Mouse (Mus musculus): Measurements from ENCODE around the gene Gjc1.

Gjc1 gene

DNA sequence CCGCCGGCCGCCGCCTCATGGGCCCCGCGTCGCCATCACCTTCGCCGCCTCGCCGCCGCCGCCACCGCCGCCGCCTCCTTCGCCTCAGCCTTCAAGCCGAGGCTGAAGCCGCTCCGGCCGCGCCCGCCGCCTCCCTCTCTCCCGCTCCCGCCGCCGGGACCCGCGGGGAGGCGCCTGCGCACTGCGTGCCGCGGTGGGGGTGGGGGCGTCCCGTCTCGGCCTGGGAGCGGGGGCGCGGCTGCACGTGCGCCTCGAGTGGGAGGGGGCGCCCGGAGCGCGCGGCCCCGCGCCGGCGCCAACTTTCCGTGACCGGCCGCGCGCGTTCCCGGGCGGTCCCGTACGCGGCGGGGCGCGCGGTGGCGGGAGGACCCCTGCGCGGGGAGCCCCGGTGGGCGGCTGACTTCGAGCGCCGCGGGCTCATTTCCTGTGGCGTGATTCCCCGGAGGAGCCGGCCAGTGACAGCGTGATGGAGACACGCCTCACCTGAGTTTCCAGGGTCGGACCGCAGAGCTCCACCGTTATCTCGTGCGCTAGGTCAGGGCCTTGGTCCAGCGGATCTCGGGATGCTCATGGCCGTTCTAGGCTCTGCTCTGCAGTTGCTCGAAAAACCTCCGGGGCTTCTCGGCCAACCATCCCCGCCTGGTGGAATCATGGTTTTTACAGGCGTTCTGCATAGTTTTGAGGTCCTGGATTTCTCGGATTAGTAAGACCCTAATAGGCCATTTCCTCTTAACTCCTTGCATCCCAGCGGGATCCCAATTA, at the start of gene Gjc1:
Gene Gjc1, minus strand, starts transcription at position 680 of the 762 bp plus-strand sequence.
- peak; percentile 84 for DNase-seq

DNA sequence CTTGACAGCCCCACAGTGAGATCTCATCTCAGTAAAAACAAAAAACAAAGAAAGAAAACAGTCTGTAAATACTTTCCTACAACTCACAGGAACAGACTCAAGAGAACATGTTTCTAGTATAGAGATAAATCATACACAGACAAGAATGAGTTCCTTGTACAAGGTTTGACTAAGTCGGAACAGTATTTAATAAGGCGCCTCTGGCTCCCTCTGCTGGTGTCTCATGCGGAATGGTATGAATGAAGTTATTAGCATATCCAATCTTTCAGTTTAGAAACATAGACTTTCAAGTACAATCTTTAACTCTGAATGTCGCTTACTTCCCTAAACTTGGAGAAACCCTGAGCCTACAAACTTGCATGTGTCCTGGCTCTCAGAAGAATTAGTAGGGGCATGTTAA, 44.8 kb upstream of the Gjc1 start:
- DNase-seq = peak; percentile 79

DNA sequence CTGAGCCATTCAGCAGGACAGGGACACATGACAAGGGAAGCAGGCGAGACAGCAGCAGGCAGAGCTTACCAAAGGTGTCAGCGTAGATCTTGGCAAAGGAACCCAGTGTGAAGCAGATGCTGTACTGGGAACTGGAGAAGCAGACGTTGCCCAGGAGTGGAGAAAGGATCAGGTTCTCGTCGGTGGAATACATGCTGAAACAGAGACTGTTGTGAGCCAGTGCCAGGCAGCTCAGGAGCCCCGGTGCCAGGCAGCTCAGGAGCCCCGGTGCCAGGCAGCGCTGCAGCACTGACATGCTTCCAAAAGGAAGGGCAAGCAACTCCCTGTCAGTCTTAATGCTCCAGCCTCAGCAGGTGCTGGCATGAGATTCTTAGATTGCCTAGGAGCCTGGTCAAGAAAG, 40.4 kb upstream of the Gjc1 start:
- DNase-seq = no peak

DNA sequence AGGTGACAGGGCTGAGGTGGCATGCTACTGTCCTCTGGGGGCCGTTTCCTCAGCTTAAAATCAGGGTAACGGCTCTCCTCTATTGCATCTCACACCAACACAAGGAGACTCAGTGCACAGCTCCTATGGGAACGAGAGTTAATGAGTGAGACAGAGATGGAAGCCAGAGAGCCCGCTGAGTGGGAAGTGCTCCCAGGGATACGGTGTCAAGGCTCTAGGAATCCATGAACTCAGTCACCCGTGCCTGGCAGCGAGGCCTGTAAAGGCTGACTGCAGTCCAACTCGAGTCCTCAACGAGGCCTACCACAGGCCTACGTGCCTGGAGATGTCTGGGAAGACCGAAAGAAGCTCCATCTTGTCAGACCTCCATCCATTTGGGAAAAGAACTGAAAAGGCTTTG, 39.5 kb upstream of the Gjc1 start:
- no peak for DNase-seq

DNA sequence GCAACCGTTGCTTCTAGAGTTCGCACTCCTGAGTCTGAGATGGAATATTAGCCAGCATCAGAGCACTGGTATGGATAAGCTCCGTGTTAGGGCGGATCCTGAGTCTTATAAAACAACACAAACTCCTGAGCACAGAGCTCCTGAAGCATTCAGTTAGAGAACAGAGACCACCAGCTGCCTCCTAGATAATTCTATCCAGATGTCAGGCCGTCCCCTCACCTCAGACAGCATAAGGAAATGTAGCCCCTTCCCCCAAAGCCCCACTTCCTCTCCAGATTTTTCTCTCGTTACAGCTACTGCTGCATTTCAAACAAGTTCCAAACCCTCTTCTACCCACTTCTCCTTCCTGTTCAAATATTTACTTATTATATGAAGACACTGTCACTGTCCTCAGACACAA, 36.4 kb upstream of the Gjc1 start:
- no peak for DNase-seq

DNA sequence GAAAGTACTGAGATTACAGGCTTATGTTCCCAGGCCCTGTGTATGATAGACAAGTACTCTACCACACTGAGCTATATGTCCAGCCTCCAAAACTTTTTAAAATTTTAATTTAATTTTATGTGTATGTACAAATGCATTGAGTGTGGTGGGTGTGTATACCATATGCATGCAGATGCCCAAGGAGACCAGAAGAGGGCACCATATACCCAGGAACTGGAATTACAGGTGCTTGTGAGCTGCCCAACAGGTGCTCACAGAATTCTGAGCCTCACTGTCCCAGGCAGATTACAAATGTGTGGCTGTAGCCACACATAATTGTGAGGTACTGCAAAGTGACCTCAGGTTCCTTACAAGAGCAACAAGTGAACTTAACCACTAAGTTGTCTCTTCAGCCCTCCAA, 34.3 kb upstream of the Gjc1 start:
- DNase-seq = peak; percentile 30

DNA sequence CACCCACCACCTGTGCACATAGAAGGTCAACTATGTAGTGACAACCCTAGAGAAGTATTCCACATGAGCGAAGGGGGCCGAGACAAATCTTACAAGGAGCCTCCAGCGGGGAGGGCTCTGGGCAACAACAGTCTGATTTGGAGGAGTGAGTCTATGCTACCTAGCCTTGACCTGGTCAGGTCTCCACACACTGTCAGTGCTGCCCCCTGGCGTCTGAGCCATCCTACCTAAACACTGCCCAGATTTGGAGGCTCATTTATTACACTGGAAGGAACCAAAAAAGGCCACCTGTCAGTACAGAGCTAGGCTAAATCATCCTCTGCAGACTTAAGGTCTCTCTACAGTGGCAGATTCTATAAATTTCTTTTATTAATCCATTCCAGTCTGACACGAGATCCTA, 32.4 kb upstream of the Gjc1 start:
- DNase-seq = peak; percentile 57

DNA sequence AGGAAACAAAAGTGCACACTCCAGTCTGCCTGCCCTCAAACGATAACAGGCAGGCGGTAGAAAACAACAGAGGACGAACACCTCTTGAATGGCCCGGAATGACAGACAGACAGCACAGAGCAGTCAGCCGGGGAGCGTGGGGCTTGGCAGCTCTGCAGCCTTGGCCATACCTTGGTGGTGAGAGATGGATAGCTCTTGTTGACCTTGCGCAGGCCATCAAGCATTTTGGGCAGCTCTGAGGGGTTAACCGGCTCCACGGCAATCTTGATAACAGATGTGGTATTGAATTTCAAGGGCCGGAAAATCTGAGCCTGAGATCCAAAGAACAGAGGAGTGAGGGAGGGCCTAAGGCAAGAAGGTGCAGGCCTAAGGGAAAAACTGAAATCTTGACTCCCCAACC, 26.4 kb upstream of the Gjc1 start:
- DNase-seq = no peak

DNA sequence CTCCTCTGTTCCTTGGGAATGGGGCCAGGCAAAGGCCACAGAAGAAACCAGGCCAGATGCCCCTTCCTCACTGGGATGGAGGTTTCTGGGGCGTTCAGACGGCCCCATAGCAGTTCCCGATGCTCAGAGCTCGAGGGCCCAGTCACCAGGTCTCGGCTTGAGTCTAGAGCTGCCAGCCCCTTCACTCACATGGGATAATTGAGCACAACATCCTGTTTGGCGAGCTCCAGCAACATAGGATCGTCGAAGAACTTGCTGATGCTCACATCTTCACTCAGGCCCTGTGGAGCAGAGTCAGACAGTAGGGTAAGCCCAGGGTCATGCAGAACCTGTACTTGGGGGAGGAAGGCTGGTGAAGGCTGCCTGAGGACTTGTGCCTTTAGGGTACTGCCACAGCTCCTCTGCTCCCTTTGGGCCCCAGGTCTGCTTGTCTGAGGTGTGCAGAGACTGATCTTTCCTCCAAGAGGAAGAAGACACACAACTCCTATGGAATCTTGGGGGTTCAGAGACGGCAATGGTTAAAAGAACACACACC, 19.2 kb upstream of the Gjc1 start:
- no peak for DNase-seq

DNA sequence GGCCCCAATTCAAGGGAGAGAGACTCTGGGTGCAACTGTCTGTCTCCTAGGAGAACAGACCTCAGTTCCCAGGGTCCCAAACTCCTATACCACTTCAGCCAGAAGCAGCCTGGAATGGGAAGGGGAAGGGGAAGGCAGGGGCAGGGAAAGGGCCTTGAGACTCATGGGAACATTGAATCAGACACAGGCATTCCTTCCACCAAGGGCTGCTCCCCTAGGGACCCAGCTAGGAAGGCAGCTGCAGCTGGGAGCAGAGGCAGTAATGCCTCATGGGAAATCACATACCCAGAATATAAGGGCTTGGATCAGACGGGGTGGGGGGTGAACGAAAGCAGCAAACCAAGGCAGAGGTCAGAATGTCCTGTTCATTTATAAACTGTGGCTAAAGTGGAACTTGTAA, 18.6 kb upstream of the Gjc1 start:
- DNase-seq = no peak

DNA sequence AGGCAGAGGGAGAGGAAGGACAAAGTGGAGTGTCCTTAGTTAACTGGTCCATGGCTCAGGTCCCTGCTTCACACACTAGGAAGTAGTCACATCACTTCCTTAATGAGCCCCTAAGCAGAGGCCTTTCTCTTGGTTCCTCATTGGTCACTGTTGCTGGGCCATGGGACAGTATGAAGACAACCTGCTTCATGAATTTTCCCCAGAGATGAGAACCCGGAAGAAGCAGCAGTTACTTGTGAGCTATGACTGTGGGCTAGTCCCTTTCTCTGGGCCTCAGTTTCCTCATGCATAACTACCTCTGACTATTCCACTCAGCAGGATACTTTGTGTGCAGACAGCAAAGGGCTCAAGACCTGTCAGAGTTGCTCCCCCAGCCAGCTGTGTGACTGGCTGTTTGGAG, 17.9 kb upstream of the Gjc1 start:
- DNase-seq = no peak

DNA sequence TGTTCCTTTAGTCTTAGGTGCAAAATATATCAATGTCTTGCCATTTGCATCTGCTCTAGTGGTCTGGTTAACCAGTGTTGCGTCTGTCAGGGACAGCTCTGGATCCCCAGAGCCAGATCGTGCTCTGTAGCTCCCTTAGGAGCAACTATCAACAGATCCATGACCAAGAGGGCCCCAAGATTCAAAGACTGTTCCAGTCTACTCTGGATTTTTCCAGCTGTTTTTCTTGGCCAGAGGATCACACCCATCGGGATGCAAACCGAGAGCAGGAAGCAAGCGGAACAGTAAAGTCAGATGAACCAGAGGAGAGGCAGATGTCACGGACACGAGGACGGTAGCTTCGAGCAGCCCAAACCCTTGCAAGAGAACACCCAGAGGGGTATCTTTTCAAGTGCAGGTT, 16.6 kb upstream of the Gjc1 start:
- no peak for DNase-seq

DNA sequence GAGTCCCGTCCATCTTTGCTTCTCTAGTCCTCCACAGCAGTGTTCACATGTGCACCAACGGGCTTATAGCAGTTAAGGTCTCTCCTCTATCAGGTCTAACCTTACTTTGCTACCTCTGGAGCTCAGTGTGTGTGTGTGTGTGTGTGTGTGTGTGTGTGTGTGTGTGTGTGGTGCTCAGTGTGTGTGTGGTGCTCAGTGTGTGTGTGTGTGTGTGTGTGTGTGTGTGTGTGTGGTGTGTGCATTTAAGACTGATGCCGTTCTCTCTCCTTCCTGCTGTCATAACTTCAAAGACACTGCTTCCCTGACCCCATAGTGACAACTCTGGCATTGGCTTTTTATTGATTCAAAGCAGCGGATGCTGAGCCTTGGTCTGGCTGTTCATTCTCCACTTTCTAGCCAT, 16.0 kb upstream of the Gjc1 start, which contains the start of gene Higd1b:
Gene Higd1b, plus strand, starts transcription at position 301 of the 400 bp plus-strand sequence.
- no peak for DNase-seq

DNA sequence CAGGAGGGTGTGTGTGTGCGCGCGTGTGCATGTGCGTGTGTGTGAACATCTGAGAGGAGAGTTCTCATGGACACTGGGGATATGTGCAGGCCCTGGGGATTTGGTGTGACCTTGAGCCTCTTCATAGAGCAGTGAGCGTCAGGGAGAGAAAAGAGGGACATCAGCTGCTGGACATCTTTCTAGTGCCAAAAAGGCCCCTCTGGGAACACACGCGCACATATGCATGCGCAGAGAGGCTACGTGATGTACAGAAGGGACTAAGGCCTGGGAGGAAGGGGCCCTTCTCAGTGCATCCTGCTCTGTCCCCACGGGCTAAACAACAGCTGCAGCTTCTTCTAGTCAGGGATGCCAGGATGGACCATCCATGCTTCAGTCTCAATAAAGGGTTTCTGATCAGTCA, 14.7 kb upstream of the Gjc1 start:
- DNase-seq = peak; percentile 18

DNA sequence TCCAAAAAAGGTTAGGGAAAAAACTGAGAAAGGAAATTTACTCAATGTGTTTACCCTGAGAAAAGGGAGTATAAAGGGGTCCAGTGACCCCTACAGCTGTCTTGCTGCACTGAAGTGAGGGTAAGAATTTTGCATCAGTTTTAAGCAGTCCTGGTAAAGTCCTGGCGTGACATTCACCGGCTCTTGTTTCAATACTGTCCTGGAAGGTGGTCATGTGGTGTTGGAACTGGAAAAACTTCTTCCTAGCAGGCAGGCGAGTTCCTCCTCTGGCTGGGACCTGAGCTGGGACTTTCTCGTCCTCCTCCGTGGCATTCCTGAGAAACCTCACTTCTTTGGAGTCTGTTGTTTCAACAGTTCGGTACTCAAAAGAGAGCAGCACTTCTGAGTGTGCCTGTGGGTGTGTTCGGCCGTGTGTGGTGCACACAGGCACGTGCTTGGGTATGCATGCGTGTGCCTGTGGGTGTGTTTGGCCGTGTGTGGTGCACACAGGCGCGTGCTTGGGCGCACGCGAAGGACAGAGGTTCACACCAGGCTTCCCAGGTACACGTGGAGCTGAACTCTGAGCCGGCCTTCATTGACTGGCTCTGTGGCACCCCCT, 13.3 kb upstream of the Gjc1 start:
- no peak for DNase-seq

DNA sequence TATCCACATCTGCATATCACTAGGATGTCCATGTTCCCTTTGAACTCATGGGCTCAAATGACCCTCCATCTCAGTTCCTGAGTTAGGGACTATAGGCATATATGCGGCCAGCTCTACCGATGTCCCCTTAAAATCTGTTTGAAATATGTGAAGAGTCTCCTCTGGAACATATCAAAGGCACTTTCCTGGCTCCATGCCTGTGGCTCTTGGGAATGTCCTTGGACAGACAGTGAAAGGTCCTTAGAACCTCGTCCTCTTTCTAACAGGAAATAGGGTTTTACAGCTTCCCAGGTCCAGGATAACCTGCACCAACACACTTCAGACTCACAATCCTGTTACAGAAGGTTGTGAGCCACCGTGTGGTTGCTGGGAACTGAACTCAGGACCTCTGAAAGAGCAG, 10.8 kb upstream of the Gjc1 start:
- DNase-seq = no peak

DNA sequence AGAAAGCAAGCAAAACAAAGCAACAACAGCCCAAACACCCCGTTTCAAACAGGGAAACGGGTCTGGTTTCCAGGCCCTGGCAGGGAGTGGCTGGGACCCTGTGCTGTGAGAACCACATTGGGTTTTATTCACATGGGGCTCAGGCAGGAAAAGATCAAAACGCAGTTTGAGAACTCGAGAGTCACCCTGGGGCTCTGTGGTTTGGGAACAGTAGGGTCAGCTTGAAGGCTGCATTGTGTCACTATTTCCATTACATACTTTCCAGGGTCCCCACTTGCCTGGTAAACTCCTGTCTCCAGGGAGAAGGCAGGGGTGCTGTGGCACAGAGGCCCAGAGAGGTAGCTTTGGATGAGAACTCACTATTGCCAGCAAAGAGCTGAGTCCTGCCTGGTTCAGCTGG, 7.6 kb upstream of the Gjc1 start:
- no peak for DNase-seq

DNA sequence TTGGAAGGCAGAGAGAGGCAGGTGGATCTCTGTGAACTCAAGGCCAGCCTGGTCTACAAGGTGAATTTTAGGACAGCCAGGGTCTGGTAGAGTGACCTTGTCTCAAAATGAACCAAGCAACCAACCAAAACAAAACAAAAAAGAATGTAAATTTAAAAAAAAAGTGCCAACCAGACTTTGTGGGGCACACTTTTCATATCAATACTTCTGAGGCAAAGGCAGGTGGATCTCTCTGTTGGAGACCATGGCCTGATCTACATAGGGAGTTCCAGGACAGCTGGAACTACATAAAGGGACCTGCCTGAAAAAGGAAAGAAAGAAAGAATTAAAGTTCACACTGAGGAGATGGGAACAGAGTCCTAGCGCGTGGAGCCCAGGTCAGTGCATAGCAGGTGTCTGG, 7.0 kb upstream of the Gjc1 start:
- DNase-seq = no peak

DNA sequence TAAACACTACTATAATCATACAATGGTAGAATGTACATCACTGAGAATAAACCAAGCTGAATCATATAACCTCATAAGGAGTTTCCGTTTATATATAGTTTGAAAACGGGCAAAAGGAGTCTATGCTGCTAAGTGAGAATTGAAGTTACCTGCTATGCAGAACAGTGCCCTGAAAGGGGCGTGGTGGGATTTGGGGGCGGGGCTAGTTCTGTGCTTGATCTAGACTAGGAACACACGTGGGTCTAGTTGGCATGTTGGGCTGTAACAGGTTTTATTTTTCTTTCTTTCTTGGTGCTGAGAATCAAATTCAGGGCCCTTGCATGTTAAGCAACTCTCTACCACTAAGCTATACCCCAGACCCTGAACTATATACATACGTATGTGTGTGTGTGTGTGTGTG, 1.7 kb upstream of the Gjc1 start:
- DNase-seq = no peak

DNA sequence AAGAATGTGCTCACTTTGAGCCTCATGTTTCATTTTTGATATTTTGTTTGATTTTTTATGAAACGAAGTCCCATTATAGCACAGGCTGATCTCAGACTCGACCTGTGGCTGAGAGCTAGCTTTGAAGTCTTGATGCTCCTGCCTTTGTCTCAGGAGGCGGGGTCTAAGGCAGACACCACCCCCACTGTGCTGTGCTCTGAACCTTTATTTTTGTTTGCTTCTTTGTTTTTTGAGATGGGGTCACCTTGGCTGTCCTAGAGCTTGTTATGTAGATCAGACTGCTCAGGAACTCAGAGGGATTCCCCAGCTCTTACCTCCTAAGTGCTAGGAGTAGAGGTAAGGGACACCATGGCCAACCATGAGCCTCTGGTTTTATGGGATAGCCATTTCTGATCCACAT, 932 bp upstream of the Gjc1 start:
- DNase-seq = no peak

DNA sequence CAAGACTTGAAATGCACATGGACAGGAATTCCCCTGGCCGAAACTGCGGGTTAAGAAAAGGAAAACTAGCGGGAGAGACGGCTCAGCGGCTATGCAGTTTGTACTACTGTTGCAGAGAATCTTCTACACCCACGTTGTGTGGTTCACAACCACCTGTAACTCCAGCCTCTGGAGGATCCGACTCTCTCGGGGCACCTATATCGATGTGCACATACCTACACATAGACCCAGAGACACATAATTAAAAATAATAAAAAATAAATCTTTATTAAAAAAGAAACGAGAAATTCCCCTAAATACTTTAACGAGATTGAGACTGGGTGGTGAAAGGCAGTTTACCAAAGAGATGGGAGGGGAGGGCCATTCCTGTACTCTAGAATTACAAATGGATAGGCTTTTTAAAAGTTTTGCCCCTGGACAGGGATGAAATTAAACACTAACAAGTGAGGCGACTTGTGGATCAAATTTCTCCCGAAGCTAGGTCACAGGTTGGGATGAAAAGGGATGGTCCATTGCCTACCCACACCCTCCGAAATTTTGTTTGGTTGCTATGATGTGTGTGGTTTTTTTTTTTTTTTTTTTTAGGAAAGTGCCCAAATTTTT, 384 bp upstream of the Gjc1 start:
- DNase-seq = no peak

DNA sequence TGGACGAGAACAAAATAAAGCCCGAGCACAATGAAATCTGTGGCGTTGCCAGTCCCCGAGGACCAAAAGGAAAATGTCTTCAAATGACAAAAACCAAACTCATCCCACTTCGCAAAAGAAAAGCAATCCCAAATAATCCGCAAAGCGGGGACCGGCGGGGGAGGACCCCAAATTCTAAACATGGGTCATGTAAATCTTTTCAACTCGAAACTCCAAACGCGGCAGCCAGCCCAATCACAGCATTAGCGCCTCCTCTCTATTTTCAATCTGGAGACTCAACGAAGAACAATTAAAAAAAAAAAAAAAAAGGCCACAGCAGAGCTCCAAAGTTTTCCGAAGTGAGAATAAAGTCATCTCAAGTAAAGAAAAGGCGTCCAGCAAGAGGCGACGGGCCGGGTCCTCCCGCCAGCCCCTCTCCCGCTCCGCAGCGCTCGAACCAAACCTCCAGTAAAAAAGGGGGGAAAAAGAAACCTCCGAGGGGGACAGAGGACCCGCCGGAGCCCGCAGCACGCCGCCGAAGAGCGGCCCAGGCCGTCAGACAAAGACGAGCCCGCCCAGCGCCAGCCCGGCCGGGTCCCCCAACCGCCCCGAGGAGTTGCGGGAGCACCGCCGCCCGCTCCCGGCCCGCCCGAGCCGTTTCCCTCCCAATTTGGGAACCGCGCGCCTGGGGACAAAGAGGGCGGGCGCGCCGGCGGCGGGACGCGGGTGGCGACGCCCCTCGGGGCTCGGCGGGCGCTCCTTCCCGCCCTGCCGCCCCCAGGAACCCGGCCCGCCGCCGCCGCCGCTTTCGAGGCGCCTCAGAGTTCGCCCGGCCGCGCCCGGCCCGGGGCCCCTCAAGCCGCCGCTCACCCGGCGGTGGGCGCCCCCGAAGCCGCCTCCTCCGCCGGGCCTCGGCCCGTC, 1.1 kb downstream of the Gjc1 start:
- DNase-seq = peak; percentile 69

DNA sequence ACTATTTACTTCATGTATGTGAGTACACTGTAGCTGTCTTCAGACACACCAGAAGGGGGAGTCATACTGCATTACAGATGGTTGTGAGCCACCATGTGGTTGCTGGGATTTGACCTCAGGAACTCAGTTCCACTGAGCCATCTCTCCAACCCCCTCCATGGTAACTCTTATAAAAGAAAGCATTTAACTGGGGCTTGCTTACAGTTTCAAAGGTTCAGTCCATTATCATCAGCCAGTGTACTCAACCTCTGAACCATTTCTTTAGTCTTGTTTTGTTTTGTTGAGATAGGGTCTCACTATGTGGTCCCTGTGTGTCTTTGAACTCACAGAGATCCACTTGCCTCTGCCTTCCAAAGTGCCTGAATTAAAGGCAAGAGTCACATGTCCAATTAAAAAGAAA, 4.6 kb downstream of the Gjc1 start:
- no peak for DNase-seq

Measured in retina, postnatal 1 day (tissue).